Mouse (Mus musculus) cerebellum, adult 2 months (tissue): ENCODE measurements at regions not wholly inside any gene's neighbourhood (a gene's known extent, or its start where the extent isn't known, plus 50 kb on each side); places are given as distances from the start of the nearest gene placed in this dataset.

Experiments
- DNase-seq, 2 experiments: peaks; one replicate each; pipeline ENCODE4 v3.0.0; 2021
- H3K27ac ChIP-seq: fragments of 200-500 bp; 2 replicates; pipeline ENCODE4 v1.5.1; 2012; ENCODE audit warnings: low read length, control low read depth, inconsistent platforms; ENCODE audit not compliant: insufficient read depth
- H3K27me3 ChIP-seq: fragments of 200-500 bp; 2 replicates; pipeline ENCODE4 v1.6.1; 2012; ENCODE audit warnings: inconsistent platforms, mild to moderate bottlenecking, low read length, moderate library complexity; ENCODE audit not compliant: control insufficient read depth, insufficient read depth
- H3K4me1 ChIP-seq: fragments of 200-500 bp; 2 replicates; pipeline ENCODE4 v1.6.1; 2011; ENCODE audit warnings: low read length; ENCODE audit not compliant: control insufficient read depth, insufficient read depth
- H3K4me3 ChIP-seq: fragments of 200-500 bp; replicated peaks from 2 replicates; pipeline ENCODE3; 2011; ENCODE audit warnings: mild to moderate bottlenecking, low read depth, low read length, control low read depth; ENCODE audit not compliant: insufficient read depth
- CTCF ChIP-seq: fragments of 200-500 bp; IDR thresholded peaks from 2 replicates; pipeline ENCODE4 v1.5.1; 2011; ENCODE audit warnings: low read depth, mild to moderate bottlenecking, control low read depth, low read length, moderate library complexity, borderline replicate concordance; ENCODE audit not compliant: insufficient read depth
- POLR2A ChIP-seq: fragments of 200-500 bp; IDR thresholded peaks from 2 replicates; pipeline ENCODE4 v1.6.1; 2011; ENCODE audit warnings: low read length, control low read depth, borderline replicate concordance; ENCODE audit not compliant: insufficient read depth
- WGBS: fragments of 180-500 bp; shearing (Covaris S2); methylation state at CpG from one replicate; pipeline ENCODE4 v1.1.7; 2018; 5-methylcytosine and 5-hydroxymethylcytosine counted together

- DNase-seq = no peak
- Histone ChIP-seq H3K27me3 (peaks cover 2% of the 10 kb centered on the region; the same call in 1 of the 2 replicates), H3K4me1 (no peaks in the 10 kb centered on the region), H3K27ac (no peak overlapping the region), H3K4me3 (no peak overlapping the region)
- TF ChIP-seq CTCF (no peak), POLR2A (no peak)
- 35% methylated on average over 8 of the region's 8 CpGs for WGBS
Measured at GRCm38 (mm10) chr4:56127730-56128482, 595.6 kb upstream of the Klf4 start.

GRCm38 (mm10) chr4:56124515-56124914, 592.2 kb upstream of the Klf4 start:
- no peak for DNase-seq
- H3K27ac ChIP-seq = no peak overlapping the region
- H3K27me3 ChIP-seq = peaks cover 2% of the 10 kb centered on the region
- TF ChIP-seq POLR2A (no peak), CTCF (no peak)
- no peak overlapping the region for H3K4me3 ChIP-seq
- H3K4me1 ChIP-seq = no peaks in the 10 kb centered on the region

GRCm38 (mm10) chr4:56122198-56122597, 589.9 kb upstream of the Klf4 start:
- H3K27ac ChIP-seq = no peak overlapping the region
- WGBS = 93% methylated on average over 5 of the region's 5 CpGs
- TF ChIP-seq CTCF = no peak
- no peak for TF ChIP-seq POLR2A
- peaks cover 2% of the 10 kb centered on the region for H3K27me3 ChIP-seq
- no peaks in the 10 kb centered on the region for H3K4me1 ChIP-seq
- no peak for DNase-seq
- no peak overlapping the region for H3K4me3 ChIP-seq

- no peak for DNase-seq
- H3K4me1 ChIP-seq = no peaks in the 10 kb centered on the region
- no peak overlapping the region for H3K27ac ChIP-seq
- no peak for TF ChIP-seq POLR2A
- TF ChIP-seq CTCF = no peak
- no peaks in the 10 kb centered on the region; the same call in 1 of the 2 replicates for H3K27me3 ChIP-seq
- H3K4me3 ChIP-seq = no peak overlapping the region
- WGBS = 93% methylated on average over 5 of the region's 5 CpGs
Measured at GRCm38 (mm10) chr4:56121664-56122063, 589.4 kb upstream of the Klf4 start.

- no peak for TF ChIP-seq CTCF
- no peak for TF ChIP-seq POLR2A
- no peak for DNase-seq
- Histone ChIP-seq H3K4me3 (no peak overlapping the region), H3K27me3 (no peaks in the 10 kb centered on the region; the same call in 1 of the 2 replicates), H3K4me1 (no peaks in the 10 kb centered on the region), H3K27ac (no peak overlapping the region)
- WGBS = 25% methylated on average over 11 of the region's 11 CpGs
Measured at GRCm38 (mm10) chr4:56120357-56120756, 588.1 kb upstream of the Klf4 start.

- whole genome bisulfite sequencing = 7% methylated on average over 10 of the region's 10 CpGs
- TF ChIP-seq CTCF (no peak), POLR2A (no peak)
Measured at GRCm38 (mm10) chr4:56113701-56114196, 581.5 kb upstream of the Klf4 start.

GRCm38 (mm10) chr4:56112931-56113700, 580.9 kb upstream of the Klf4 start:
- H3K27me3 ChIP-seq = no peaks in the 10 kb centered on the region; the same call in 1 of the 2 replicates
- no peak overlapping the region; the same call in 1 of the 2 replicates for H3K27ac ChIP-seq
- TF ChIP-seq POLR2A (no peak), CTCF (no peak)
- 0 out of 2 replicates have a peak, but pooled peaks cover 3% of the 10 kb centered on the region for H3K4me1 ChIP-seq
- 35% methylated on average over 9 of the region's 9 CpGs for WGBS
- H3K4me3 ChIP-seq = no peak overlapping the region
- no peak for DNase-seq

More at GRCm38 (mm10) chr4:56113701-56114196, 581.5 kb upstream of the Klf4 start:
- Histone ChIP-seq H3K4me1 (0 out of 2 replicates have a peak, but pooled peaks cover 3% of the 10 kb centered on the region), H3K4me3 (no peak overlapping the region), H3K27ac (no peak overlapping the region; the same call in 1 of the 2 replicates), H3K27me3 (no peaks in the 10 kb centered on the region; the same call in 1 of the 2 replicates)
- DNase-seq = peak; percentile 15 to 33
